Mouse (Mus musculus) embryonic fibroblast, embryonic 13.5 days (primary cell): ENCODE results near the gene Tifab. TPM values are rescaled to one million over a fixed set of nuclear protein-coding genes. Genes with fewer than 3 reads are reported as not detected.
A peak's percentile ranks its signal among the peaks of the same experiment; 100 is the strongest.

Experiments used
- H3K27ac ChIP-seq: 2 replicates; pipeline ENCODE4 v1.5.1; 2012; ENCODE audit warnings: low read length, control low read depth, inconsistent platforms; ENCODE audit not compliant: insufficient read depth
- H3K4me1 ChIP-seq: 2 replicates; pipeline ENCODE4 v1.6.1; 2011; ENCODE audit warnings: low read length; ENCODE audit not compliant: control insufficient read depth, insufficient read depth
- H3K4me3 ChIP-seq: 2 replicates; pipeline ENCODE4 v1.5.1; 2011; ENCODE audit warnings: mild to moderate bottlenecking, control low read depth, low read length; ENCODE audit not compliant: insufficient read depth
- CTCF ChIP-seq: IDR thresholded peaks from 2 replicates; pipeline ENCODE4 v1.5.1; 2011; ENCODE audit warnings: mild to moderate bottlenecking, control low read depth, low read length, moderate library complexity, borderline replicate concordance; ENCODE audit not compliant: insufficient read depth
- POLR2A ChIP-seq: IDR thresholded peaks from 2 replicates; pipeline ENCODE4 v1.6.1; 2011; ENCODE audit warnings: low read depth, mild to moderate bottlenecking, control low read depth, low read length, moderate library complexity
- polyA plus RNA-seq: library from polyadenylated mRNA; stranded (reverse); fragments of >200 nt; gene quantifications from 2 replicates; pipeline ENCODE4 v1.2.4, GENCODE M21; 2011; ENCODE audit warnings: low read depth; ENCODE audit not compliant: missing spikeins, insufficient read length

Tifab gene
- not detected in 2 replicates for polyA plus RNA-seq

DNA sequence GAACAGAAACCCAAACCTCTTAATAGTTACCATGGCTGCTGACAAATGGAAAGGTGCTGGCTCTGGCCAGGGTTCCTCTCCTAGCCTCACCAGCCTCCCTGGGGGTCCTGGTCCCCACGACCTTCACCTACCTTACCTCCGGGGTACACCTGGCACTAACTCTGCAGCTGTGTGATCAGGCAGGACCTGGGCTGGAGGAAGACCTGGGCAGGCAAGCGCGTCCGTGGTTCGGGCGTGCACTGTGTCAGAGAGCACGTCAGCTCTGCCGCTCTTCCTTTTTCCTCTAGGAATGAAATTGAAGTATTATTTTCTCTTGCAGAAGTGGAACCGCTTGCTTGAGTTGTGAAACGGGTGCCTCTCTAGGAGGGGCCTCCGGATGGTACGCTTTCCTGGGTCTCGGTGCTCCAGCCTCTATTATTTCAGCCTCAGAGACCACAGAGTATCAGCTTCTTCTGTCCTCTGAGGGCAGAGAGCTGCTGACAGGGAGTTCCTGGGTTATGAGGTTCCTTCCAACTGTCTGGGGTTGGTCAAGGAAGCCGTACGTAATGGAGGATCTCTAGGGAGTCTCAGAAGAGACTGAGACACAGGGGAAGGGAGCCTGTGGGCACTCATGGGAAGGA is at the start of gene Tifab:
Tifab (minus strand) TSS at position 470 of the 620 bp plus-strand sequence.
- TF ChIP-seq CTCF (no peak), POLR2A (no peak)
- Histone ChIP-seq H3K27ac (no peak within 1 kb of the TSS), H3K4me1 (no peaks in the 10 kb centered on the region), H3K4me3 (no peak within 1 kb of the TSS)

- no peak for TF ChIP-seq CTCF
- TF ChIP-seq POLR2A = no peak
- Histone ChIP-seq H3K4me3 (no peak overlapping the region), H3K4me1 (no peaks in the 10 kb centered on the region), H3K27ac (no peak overlapping the region)
These were observed 47.7 kb upstream of the Tifab start for GRCm38 (mm10) chr13:56226175-56226954.

- Histone ChIP-seq H3K4me1 (no peaks in the 10 kb centered on the region), H3K27ac (no peak overlapping the region), H3K4me3 (no peak overlapping the region)
- TF ChIP-seq POLR2A (no peak), CTCF (no peak)
These were observed 44.9 kb upstream of the Tifab start for GRCm38 (mm10) chr13:56223625-56224024.

DNA sequence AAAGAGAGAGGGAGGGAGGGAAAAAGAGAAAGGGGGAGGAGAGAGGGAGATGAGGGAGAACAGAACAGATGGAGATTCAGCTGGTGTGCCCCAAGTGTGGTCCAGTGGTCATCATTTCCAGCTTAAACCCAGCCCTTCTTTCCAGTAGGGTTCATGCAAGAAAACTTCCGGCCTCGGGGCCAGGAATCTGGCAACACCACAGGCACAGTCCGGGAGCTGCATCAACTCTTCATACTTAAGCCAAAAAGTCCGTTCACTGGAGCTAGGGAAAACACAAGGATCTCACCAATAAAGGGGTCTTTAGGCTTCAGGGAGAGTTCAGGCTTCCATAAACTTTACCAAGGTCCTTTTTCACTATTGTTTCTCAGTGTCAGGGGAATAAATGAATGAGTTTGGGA is 44.2 kb upstream of the Tifab start:
- no peak overlapping the region for H3K27ac ChIP-seq
- TF ChIP-seq CTCF (no peak), POLR2A (no peak)
- H3K4me1 ChIP-seq = no peaks in the 10 kb centered on the region
- no peak overlapping the region for H3K4me3 ChIP-seq

GRCm38 (mm10) chr13:56221995-56222848 is 43.5 kb upstream of the Tifab start:
- peak overlapping the region; percentile 27; the same call in 1 of the 2 replicates for H3K4me3 ChIP-seq
- TF ChIP-seq POLR2A = no peak
- TF ChIP-seq CTCF = no peak
- no peaks in the 10 kb centered on the region for H3K4me1 ChIP-seq
- H3K27ac ChIP-seq = no peak overlapping the region

DNA sequence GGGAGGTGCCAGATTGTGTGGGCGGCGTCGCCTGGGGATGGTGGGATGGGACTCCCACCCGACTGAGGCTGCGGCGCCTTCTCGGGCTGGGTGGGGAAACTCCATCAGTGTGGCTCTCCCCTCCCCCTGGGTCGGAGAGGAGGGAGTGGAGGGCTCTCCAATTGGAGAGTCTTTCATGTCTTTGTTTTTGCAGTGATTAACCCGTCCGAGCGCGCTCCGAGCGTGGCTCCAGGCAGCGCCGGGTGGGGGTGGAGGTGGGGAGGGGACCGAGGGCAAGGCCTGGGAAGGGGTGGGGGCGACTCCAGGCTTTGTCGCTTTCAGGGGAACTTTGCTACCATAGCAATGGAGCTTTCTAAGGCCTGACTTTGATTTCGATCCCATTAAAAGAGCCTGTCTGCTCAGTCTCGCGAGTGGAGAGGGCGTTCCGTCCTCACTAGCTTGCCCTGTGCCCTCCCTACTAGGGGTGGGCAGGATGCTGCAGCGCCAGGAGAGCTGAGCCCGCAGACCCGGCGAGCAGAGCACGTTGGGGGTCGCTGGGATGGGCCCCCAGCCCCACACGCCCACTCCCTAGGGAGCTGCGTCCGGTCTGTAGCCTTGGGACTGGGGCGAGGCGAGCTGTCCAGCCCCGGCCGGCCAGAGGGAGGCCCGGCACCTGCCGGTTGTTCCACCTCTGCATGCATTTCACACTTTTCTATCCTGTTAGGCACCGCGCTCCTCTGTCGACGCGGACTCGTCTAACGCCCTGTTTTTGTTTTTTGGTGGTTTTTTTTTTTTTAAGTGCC is 42.6 kb upstream of the Tifab start:
- H3K4me1 ChIP-seq = no peaks in the 10 kb centered on the region
- H3K27ac ChIP-seq = no peak overlapping the region
- TF ChIP-seq CTCF (no peak), POLR2A (no peak)
- peak overlapping the region; percentile 27 for H3K4me3 ChIP-seq

DNA sequence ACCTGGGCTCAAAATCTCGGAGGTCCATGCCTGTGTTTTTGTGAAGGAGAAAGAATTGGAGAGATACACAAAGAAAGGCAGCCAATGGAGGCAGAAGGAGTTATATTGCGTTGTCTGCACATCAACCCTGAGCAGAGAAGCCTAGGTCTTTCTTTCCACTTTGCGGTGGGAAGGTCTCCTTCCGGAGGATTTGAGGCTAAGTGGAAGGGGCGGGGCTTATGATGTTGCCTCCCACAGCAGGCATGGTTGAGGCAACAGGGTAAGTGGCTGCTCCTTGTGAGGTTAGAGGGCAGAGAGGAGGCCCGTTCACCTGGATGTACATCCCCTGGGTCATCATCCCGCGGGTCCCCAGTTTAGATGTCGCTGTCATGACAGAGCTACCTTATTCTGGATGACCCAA is 40.6 kb upstream of the Tifab start:
- Histone ChIP-seq H3K27ac (no peak overlapping the region), H3K4me3 (no peak overlapping the region), H3K4me1 (no peaks in the 10 kb centered on the region)
- TF ChIP-seq POLR2A (no peak), CTCF (no peak)

DNA sequence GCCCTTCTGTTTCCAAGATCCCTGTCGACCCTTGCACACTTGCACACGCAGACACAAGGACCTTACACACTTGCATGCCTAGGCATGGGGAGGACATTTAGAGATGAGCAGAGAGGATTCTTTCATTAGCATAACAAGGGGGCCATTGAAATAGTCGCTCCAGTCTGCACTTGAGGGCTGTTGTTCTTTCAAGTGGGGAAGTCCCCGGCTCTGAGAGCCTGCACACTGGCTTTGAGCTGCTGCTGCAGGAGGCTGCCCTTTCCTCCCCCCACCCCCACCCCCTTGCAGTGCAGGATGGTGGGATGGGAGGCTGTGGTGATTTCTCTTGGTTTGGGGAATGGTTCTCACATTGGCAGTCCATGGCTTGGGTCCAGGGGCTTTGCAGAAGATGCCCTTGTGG is 37.4 kb upstream of the Tifab start:
- H3K27ac ChIP-seq = no peak overlapping the region
- H3K4me3 ChIP-seq = no peak overlapping the region
- TF ChIP-seq POLR2A = no peak
- TF ChIP-seq CTCF = no peak
- H3K4me1 ChIP-seq = no peaks in the 10 kb centered on the region

DNA sequence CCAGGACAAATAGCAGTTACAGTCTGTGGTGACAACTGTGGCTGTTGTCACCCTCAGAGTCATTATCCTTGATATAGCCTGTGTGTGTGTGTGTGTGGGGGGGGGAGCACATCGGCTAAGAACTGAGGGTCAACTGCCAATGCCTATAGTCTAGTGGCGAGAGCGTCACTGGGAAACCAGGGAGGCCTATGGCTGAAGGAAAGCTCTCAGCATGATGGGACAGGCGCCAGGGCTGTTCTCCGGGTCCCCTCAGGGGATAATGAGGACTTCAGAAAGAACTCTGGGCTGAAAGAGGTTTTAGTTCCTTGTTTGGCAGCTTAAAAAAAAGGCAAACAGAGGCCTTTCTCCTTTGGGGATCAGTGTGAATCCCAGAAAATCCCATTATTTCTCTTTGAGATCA is 35.9 kb upstream of the Tifab start:
- Histone ChIP-seq H3K4me1 (no peaks in the 10 kb centered on the region), H3K27ac (no peak overlapping the region), H3K4me3 (no peak overlapping the region)
- TF ChIP-seq CTCF (no peak), POLR2A (no peak)
